Mouse (Mus musculus): ENCODE measurements at regions not wholly inside any gene's neighbourhood (a gene's known extent, or its start where the extent isn't known, plus 50 kb on each side); places are given as distances from the start of the nearest gene placed in this dataset.

GRCm38 (mm10) chr11:86875738-86876137, 68.2 kb upstream of the Dhx40 start:
- peak; percentile 36 for TF ChIP-seq CTCF (IDR thresholded peaks at IDR 0.05)
- TF ChIP-seq POLR2A (IDR thresholded peaks at IDR 0.05; ENCODE audit: insufficient read depth, low read depth, low read length): no peak
- TF ChIP-seq EP300 (IDR thresholded peaks at IDR 0.05; ENCODE audit: insufficient read depth, low read depth, low read length): no peak

Data from heart, adult 2 months (tissue).